Mouse (Mus musculus): Measurements from ENCODE around the gene Hist1h2bl.
"Not testable (repeated sequence)": the region's sequence is repeated elsewhere in the genome, so short reads cannot be mapped to it uniquely, and the experiment has no call there.

Gene Hist1h2bl

GRCm38 (mm10) chr13:21722373-21722925 is 6.5 kb upstream of the Hist1h2bl start:
- DNase-seq: no peak

GRCm38 (mm10) chr13:21721757-21722372 is 5.9 kb upstream of the Hist1h2bl start, which contains the start of gene Hist1h2bm:
TSS of gene Hist1h2bm (plus strand) at chr13:21722044.
- peak; percentile 54 for DNase-seq

GRCm38 (mm10) chr13:21721107-21721756 is 5.3 kb upstream of the Hist1h2bl start:
- DNase-seq: not testable (repeated sequence)

- no peak for DNase-seq
Measured at GRCm38 (mm10) chr13:21718381-21719080, 2.6 kb upstream of the Hist1h2bl start.

- peak; percentile 87 for DNase-seq
Measured at GRCm38 (mm10) chr13:21717397-21718357, 1.7 kb upstream of the Hist1h2bl start, which contains the start of gene Hist1h3h. TSS of gene Hist1h3h (plus strand) at chr13:21717659.

- peak; percentile 8 for DNase-seq
Measured at GRCm38 (mm10) chr13:21716540-21717391, 823 bp upstream of the Hist1h2bl start.

GRCm38 (mm10) chr13:21715131-21715863 is 646 bp downstream of the Hist1h2bl start:
- DNase-seq: no peak

- peak; percentile 55 for DNase-seq
Measured at GRCm38 (mm10) chr13:21714725-21715124, 1.2 kb downstream of the Hist1h2bl start.

GRCm38 (mm10) chr13:21711698-21712097 is 4.2 kb downstream of the Hist1h2bl start:
- no peak for DNase-seq

GRCm38 (mm10) chr13:21710821-21711525 is 5.0 kb downstream of the Hist1h2bl start:
- peak; percentile 55 for DNase-seq

GRCm38 (mm10) chr13:21710031-21710711 is 5.8 kb downstream of the Hist1h2bl start:
- peak; percentile 87 for DNase-seq

- no peak for DNase-seq
Measured at GRCm38 (mm10) chr13:21706669-21707068, 9.3 kb downstream of the Hist1h2bl start.

GRCm38 (mm10) chr13:21697811-21698210 is 18.1 kb downstream of the Hist1h2bl start, which contains the start of gene Olfr1359:
TSS of gene Olfr1359 (plus strand) at chr13:21698111.
- DNase-seq: no peak

- DNase-seq: no peak
Measured at GRCm38 (mm10) chr13:21677305-21677704, 38.6 kb downstream of the Hist1h2bl start, which contains the start of gene Olfr1360. TSS of gene Olfr1360 (minus strand) at chr13:21677405.

Data from right cerebral cortex, postnatal 25 days (tissue).